Mouse (Mus musculus): ENCODE data around the gene Cfd. TPM values are rescaled to one million over a fixed set of nuclear protein-coding genes. Genes with fewer than 3 reads are reported as not detected.

Cfd gene
- polyA plus RNA-seq, 2 experiments: 0.29 TPM; not detected in 1

DNA sequence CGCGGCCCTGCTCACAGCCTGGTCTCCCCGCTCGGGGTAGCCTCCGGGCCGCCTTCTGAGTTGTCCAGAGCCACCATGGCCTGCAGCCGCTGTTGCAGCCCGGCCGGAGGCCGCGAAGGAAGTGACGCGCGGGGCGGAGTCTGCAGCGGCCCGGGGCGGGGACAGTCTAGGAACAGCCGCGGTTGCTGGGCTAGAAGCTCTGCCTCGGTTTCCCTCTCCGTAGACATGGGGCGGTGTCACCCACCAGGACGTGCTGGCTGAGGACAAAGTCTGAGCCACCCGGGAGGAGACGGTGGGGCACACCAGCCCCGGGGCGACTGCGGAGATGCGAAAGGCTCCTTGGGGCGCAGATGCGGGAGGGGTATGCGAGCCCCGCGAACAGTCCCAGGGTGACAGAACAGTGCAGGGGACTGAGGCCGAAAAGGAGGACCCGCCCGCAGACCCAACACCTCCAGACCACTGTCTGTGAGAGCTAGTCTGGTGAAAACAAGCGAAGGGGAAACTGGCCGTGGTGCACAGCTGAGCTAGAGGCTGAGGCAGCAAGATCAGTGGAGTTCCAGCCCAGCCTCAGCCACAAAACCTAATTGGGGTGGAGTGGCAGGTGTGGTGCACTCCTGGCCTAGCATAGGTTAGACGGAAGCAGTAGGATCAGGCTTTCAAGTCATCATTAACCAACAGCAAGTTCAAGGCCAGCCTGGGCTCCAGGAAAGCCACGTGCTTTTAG, 26.3 kb downstream of the Cfd start, which contains the start of gene Kiss1r:
Gene Kiss1r (plus strand): TSS at position 164 of the 724 bp plus-strand sequence.
- peaks cover 23 to 29% of the 10 kb centered on the region in 2 experiments for H3K4me1 ChIP-seq (replicated peaks; ENCODE audit: control insufficient read depth in 2 of 2, insufficient read depth in 2 of 2, low read length in 1 of 2)
- H3K4me3 ChIP-seq (ENCODE audit: insufficient read depth in 1 of 2, low read depth in 2 of 2, low read length in 2 of 2): peak within 1 kb of the TSS; percentile 69 to 75
- no peak for TF ChIP-seq EP300 (IDR thresholded peaks at IDR 0.05; ENCODE audit: low read depth)
- TF ChIP-seq CTCF (IDR thresholded peaks at IDR 0.05; ENCODE audit: low read depth): no peak
- H3K27me3 ChIP-seq (ENCODE audit: control insufficient read depth, insufficient read depth, low read length): peaks cover 43% of the 10 kb centered on the region
- peak; percentile 72 for ATAC-seq (ENCODE audit: insufficient read depth)
- no peaks in the 10 kb centered on the region for H3K9me3 ChIP-seq (ENCODE audit: control insufficient read depth, low read length)
- no peaks in the 10 kb centered on the region for H3K36me3 ChIP-seq (replicated peaks; ENCODE audit: control insufficient read depth, insufficient read depth, low read depth)
- DNase-seq (ENCODE audit: low read depth in 3 of 3, low spot score in 3 of 3): peak in 1 of 3 experiments; percentile 60
- peak within 1 kb of the TSS; percentile 49 for H3K27ac ChIP-seq
- peak within 1 kb of the TSS; percentile 83 for H3K9ac ChIP-seq (replicated peaks)
- H3K4me2 ChIP-seq (ENCODE audit: low read depth): peak within 1 kb of the TSS; percentile 94
- 2% methylated on average over 42 of the region's 42 CpGs for WGBS (ENCODE audit: insufficient replicate concordance)

DNA sequence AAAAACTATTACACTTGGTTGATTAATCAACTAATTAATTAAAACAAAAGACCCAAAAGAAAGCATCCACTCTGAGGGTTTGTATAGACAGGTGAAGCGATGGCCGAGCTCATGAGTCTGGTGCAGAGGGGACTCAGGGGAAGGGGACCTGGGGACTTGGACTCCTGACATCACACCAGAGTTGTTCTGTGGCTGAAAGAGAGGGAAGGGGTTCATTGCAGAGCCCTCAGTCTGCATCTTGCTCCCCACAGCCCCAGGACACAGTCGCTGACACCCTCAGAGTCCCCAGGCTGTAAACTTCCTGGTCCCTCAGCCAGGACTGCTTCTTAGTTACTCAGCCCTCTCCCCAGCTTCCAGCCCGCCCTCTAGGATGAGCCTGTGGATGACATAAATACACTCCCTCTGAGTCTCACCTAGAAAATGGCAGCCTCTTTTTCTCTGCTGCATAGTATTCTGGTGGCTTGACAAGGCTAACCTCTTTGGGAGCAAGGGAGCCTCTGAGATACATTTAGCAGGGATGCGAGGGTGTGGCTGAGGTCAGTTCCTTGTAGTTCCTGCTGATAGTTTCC, 27.0 kb downstream of the Cfd start:
- no peak overlapping the region for H3K27ac ChIP-seq

GRCm38 (mm10) chr10:79918231-79919078, 27.8 kb downstream of the Cfd start:
- Histone ChIP-seq H3K4me1 (replicated peaks; ENCODE audit: control insufficient read depth in 2 of 2, insufficient read depth in 2 of 2, low read length in 1 of 2) (peaks cover 23 to 29% of the 10 kb centered on the region in 2 experiments), H3K4me3 (ENCODE audit: insufficient read depth in 1 of 2, low read depth in 2 of 2, low read length in 2 of 2) (no peak overlapping the region), H3K9me3 (ENCODE audit: control insufficient read depth, low read length) (no peaks in the 10 kb centered on the region), H3K36me3 (replicated peaks; ENCODE audit: control insufficient read depth, insufficient read depth, low read depth) (no peaks in the 10 kb centered on the region), H3K4me2 (ENCODE audit: low read depth) (peak overlapping the region; percentile 20; the same call in 1 of the 2 replicates), H3K9ac (replicated peaks) (no peak overlapping the region), H3K27me3 (ENCODE audit: control insufficient read depth, insufficient read depth, low read length) (peaks cover 49% of the 10 kb centered on the region), H3K27ac (no peak overlapping the region)
- no peak for TF ChIP-seq EP300 (IDR thresholded peaks at IDR 0.05; ENCODE audit: low read depth)
- no peak for TF ChIP-seq CTCF (IDR thresholded peaks at IDR 0.05; ENCODE audit: low read depth)
- WGBS (ENCODE audit: insufficient replicate concordance): 16% methylated on average over 35 of the region's 35 CpGs
- ATAC-seq (ENCODE audit: insufficient read depth) (no peak), DNase-seq (ENCODE audit: low read depth in 3 of 3, low spot score in 3 of 3) (no peak)

More for the DNA sequence above, 27.0 kb downstream of the Cfd start:
- no peak for DNase-seq (ENCODE audit: low read depth in 3 of 3, low spot score in 3 of 3)
- Histone ChIP-seq H3K4me1 (replicated peaks; ENCODE audit: control insufficient read depth in 2 of 2, insufficient read depth in 2 of 2, low read length in 1 of 2) (peaks cover 23 to 29% of the 10 kb centered on the region in 2 experiments), H3K9ac (replicated peaks) (peak overlapping the region; percentile 83; the same call in 1 of the 2 replicates), H3K36me3 (replicated peaks; ENCODE audit: control insufficient read depth, insufficient read depth, low read depth) (no peaks in the 10 kb centered on the region), H3K4me2 (ENCODE audit: low read depth) (peak overlapping the region; percentile 94), H3K9me3 (ENCODE audit: control insufficient read depth, low read length) (no peaks in the 10 kb centered on the region), H3K4me3 (ENCODE audit: insufficient read depth in 1 of 2, low read depth in 2 of 2, low read length in 2 of 2) (peak overlapping the region in 1 of 2 experiments; percentile 69; a peak in 1 of 4 replicates), H3K27me3 (ENCODE audit: control insufficient read depth, insufficient read depth, low read length) (peaks cover 49% of the 10 kb centered on the region)
- no peak for ATAC-seq (ENCODE audit: insufficient read depth)
- WGBS (ENCODE audit: insufficient replicate concordance): 67% methylated on average over 5 of the region's 5 CpGs
- TF ChIP-seq CTCF (IDR thresholded peaks at IDR 0.05; ENCODE audit: low read depth) (no peak), EP300 (IDR thresholded peaks at IDR 0.05; ENCODE audit: low read depth) (no peak)

GRCm38 (mm10) chr10:79919251-79919849, 28.7 kb downstream of the Cfd start:
- no peak overlapping the region for H3K4me2 ChIP-seq (ENCODE audit: low read depth)
- no peak for TF ChIP-seq CTCF (IDR thresholded peaks at IDR 0.05; ENCODE audit: low read depth)
- no peak for TF ChIP-seq EP300 (IDR thresholded peaks at IDR 0.05; ENCODE audit: low read depth)
- H3K9ac ChIP-seq (replicated peaks): no peak overlapping the region
- H3K4me3 ChIP-seq (ENCODE audit: insufficient read depth in 1 of 2, low read depth in 2 of 2, low read length in 2 of 2): no peak overlapping the region
- no peaks in the 10 kb centered on the region for H3K9me3 ChIP-seq (ENCODE audit: control insufficient read depth, low read length)
- ATAC-seq (ENCODE audit: insufficient read depth): no peak
- DNase-seq (ENCODE audit: low read depth in 3 of 3, low spot score in 3 of 3): no peak
- no peaks in the 10 kb centered on the region for H3K36me3 ChIP-seq (replicated peaks; ENCODE audit: control insufficient read depth, insufficient read depth, low read depth)
- H3K4me1 ChIP-seq (replicated peaks; ENCODE audit: control insufficient read depth in 2 of 2, insufficient read depth in 2 of 2, low read length in 1 of 2): peaks cover 14 to 22% of the 10 kb centered on the region in 2 experiments
- H3K27me3 ChIP-seq (ENCODE audit: control insufficient read depth, insufficient read depth, low read length): peaks cover 49% of the 10 kb centered on the region
- 12% methylated on average over 21 of the region's 21 CpGs for WGBS (ENCODE audit: insufficient replicate concordance)
- H3K27ac ChIP-seq: no peak overlapping the region
